Mouse (Mus musculus) lung, adult 2 months (tissue): ENCODE data around the gene Lgmn.

ENCODE experiments used
- CTCF ChIP-seq: fragments of 200-500 bp; IDR thresholded peaks from 2 replicates; pipeline ENCODE4 v1.5.1; 2011; ENCODE audit warnings: mild to moderate bottlenecking, low read length, control low read depth; ENCODE audit not compliant: insufficient read depth
- POLR2A ChIP-seq: fragments of 200-500 bp; IDR thresholded peaks from 2 replicates; pipeline ENCODE4 v1.6.1; 2011; ENCODE audit warnings: low read depth, mild to moderate bottlenecking, control low read depth, low read length, borderline replicate concordance; ENCODE audit errors: extremely low read depth

GRCm38 (mm10) chr12:102394496-102394895 is 45.1 kb downstream of the Lgmn start:
- TF ChIP-seq CTCF (no peak), POLR2A (no peak)
